Mouse (Mus musculus): ENCODE results near the gene Cep170b. TPM values are rescaled to one million over a fixed set of nuclear protein-coding genes. Genes with fewer than 3 reads are reported as not detected.

The Cep170b gene
- total RNA-seq, 2 experiments from 2014 or later, result 192 to 208 TPM

DNA sequence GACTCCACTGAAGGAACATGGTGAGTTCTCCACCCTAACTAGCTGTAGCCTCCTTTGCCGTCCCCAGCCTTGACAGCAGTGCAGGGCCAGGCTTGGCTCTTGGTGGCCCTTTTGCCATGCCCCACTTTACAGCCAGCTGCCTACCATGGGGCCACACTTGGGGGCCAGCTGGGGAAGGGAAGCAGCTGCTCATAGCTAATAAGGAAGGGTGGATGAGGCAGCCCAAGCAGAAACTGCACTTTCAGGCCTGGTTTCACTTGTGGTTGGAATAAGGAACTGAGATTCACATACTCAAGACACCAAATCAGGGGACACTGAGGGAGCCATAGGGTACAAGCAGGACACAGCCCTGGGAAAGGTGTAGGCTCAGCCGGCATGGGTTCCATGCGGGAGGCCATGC, 41.8 kb downstream of the Cep170b start:
- no peak for DNase-seq (ENCODE audit: low spot score in 2 of 2)

DNA sequence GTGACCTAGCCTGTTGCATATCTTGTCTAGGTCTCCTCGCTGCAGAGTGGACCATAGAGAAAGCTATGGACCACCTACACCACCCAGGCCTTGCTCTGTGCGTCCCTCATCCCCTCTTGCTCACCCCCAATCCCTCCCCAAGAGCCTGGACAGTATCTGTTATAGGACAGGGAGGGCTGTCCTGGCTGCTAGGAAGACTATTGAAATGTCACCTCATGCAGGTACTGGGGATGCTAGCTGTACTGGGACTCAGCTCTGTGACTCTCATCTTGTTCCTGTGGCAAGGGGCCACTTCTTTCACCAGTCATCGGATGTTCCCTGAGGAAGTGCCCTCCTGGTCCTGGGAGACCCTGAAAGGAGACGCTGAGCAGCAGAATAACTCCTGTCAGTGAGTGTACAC, 42.9 kb downstream of the Cep170b start:
- no peak for DNase-seq (ENCODE audit: low spot score in 2 of 2)

GRCm38 (mm10) chr12:112764141-112764540, 43.9 kb downstream of the Cep170b start:
- DNase-seq (ENCODE audit: low spot score in 2 of 2), result no peak

DNA sequence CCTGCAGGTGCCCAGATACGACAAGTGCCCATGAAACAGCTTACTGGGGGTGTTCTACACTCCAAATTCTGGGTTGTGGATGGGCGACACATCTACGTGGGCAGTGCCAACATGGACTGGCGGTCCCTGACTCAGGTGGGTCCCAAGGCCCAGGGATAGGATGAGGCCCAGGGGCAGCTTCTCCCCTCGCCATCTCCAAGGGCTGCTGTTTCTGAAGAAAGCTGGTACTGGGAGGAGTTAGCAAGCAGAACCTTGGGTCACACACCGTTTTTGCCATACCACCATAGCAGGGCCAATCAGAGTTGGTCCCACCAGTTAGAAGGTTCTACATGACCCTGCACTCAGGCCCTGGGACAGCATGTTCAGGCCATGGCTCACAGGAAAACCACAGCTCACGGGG, 44.7 kb downstream of the Cep170b start:
- DNase-seq (ENCODE audit: low spot score in 2 of 2), result no peak

DNA sequence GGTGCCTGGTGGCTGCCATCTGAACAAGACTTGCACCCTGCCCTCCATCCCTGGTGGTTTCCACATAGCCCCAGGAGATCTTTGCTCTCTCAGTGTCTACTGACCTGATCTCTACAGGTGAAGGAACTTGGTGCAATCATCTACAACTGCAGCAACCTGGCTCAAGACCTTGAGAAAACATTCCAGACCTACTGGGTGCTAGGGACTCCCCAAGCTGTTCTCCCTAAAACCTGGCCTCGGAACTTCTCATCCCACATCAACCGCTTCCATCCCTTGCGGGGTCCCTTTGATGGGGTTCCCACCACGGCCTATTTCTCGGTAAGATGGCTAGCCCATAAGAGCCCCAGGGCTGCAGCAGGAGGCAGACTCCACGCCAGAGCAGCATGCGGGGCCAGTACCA, 46.3 kb downstream of the Cep170b start:
- DNase-seq (ENCODE audit: low spot score in 2 of 2), result no peak

- peak in 1 of 2 experiments; percentile 44 for DNase-seq (ENCODE audit: low spot score in 2 of 2)
These were observed 47.0 kb downstream of the Cep170b start for GRCm38 (mm10) chr12:112767036-112767890.

DNA sequence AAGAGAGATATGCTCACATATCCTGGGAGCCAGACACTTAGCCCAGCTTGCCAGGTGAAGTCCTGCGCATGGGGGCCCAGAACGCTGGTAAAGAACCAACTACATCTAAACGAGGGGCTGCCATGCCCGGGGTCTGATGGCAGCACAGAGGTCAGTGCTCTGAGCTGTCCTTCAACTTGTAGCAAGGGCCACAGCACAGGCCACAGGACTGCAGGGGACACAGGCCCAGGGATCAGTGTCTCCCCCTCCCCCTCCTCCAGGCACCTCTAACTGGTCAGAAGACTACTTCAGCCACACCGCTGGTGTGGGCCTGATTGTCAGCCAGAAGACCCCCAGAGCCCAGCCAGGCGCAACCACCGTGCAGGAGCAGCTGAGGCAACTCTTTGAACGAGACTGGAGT, 47.9 kb downstream of the Cep170b start:
- DNase-seq (ENCODE audit: low spot score in 2 of 2), result no peak

DNA sequence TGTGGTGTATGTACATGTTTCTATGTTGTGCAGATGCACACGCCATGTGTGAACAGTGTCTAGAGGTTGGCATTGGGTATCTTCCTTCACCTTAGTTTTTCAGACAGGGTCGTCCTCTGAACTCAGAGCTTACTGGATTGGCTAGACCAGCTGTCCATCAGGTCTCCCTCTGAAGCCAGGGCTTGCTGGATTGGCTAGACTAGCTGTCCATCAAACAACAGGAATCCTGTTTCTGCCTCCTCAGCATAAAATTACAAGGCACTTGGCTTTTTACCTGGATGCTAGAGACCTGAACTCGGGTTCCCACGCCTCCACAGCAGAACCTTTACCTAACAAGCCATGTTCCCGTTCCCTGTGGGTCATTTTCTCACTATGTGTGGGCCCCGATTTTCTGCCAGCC, 48.8 kb downstream of the Cep170b start:
- no peak for DNase-seq (ENCODE audit: low spot score in 2 of 2)

DNA sequence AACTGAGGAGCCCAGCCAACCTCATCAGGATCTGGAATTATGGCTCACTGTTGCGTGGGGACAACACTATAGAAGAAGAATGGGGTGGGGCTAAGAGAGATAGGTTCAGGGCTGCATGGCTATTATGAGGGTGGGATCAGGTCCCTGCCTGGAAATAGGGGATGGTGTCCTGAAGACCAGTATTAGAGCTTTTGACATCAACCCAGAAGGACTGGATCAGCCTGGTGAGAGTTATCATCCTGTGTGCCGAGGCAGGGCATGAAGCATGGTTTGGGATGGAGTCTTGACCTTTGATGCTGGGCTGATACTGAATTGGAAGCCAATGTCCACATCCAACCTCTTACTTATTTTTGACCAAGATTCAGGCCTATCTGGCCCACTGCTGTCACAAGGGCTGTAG, 49.5 kb downstream of the Cep170b start:
- no peak for DNase-seq (ENCODE audit: low spot score in 2 of 2)

GRCm38 (mm10) chr12:112770396-112770795, 50.1 kb downstream of the Cep170b start:
- no peak for DNase-seq (ENCODE audit: low spot score in 2 of 2)

DNA sequence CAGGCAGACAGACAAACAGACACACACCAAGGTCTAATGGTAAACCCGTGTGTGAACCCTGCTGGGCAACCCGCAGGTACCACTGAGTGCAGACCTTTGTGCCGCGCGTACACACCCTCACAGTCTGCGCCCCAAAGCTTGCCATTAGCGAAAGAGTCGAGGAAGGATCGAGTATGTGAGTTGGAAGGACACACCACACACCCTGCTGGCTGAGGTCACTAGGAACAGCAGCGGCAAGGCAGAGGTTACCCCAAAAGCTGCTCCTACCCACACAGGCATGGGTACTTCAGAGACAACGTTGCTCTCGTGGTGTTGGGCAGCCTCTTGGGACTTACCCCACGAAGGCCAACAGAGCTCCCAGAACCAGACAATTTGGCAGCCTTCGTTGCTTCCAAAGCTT, 52.1 kb downstream of the Cep170b start:
- no peak for DNase-seq (ENCODE audit: low spot score in 2 of 2)

- no peak for DNase-seq (ENCODE audit: low spot score in 2 of 2)
These were observed 53.1 kb downstream of the Cep170b start for GRCm38 (mm10) chr12:112773366-112773765.

DNA sequence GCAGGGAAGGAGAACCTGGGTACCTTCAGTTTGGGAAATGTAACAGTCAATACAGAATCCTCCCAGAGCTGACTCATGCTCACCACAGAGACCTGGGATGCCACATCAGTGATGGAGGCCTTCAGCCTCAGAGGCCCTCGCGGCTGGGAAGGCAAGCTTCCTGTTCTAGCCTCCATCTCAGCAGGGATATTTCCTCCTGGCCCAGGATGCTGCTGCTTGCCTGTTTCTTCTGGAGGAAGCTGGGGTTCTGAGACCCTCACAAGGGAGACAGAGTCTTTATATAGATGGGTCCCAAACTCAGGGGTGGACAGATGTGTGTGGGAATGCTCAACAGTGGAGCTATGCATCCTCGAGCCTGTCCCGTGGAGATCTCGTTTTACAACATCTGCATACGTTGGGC, 53.8 kb downstream of the Cep170b start:
- no peak for DNase-seq (ENCODE audit: low spot score in 2 of 2)

DNA sequence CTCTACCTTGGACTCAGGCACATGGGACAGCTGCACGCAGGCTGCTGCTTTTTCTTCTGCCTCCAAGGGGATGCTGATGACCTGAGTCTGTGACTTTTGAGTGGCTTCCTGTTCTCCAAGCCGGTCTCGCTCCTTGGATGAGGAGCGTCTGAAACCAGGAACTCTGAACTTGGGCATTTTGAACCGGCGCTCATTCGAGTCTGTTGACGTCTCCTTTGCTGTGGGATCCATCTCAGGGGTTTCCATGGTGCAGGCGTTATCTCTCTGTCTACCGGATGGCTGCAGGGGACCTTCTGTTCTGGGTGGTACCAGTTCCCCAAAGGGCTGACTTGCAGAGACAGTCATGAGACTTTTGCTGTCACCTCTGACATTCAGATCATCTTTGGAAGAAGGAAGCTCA, 54.2 kb downstream of the Cep170b start:
- DNase-seq (ENCODE audit: low spot score in 2 of 2), result no peak

DNA sequence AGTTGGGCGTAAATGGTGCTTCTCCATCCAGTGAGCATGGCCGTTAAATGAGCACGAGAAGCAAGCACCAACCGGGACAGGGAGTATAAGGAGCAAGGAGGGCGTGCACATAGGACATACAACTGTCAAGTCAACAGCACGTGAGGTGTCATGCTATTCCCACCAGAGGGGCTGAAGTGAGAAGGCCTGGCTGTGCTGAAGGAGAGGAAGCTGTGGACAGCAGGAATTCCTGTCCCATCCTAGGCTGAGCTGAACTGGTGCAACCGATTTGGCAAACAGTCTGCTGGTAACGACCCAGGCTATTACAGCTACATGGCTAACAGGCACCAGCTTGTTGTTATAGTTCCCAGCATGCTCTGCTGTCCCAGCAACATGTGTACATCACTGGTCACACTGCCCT, 70.8 kb downstream of the Cep170b start:
- no peak for DNase-seq (ENCODE audit: low spot score in 2 of 2)

GRCm38 (mm10) chr12:112793601-112794355, 73.5 kb downstream of the Cep170b start:
- no peak for DNase-seq (ENCODE audit: low spot score in 2 of 2)

DNA sequence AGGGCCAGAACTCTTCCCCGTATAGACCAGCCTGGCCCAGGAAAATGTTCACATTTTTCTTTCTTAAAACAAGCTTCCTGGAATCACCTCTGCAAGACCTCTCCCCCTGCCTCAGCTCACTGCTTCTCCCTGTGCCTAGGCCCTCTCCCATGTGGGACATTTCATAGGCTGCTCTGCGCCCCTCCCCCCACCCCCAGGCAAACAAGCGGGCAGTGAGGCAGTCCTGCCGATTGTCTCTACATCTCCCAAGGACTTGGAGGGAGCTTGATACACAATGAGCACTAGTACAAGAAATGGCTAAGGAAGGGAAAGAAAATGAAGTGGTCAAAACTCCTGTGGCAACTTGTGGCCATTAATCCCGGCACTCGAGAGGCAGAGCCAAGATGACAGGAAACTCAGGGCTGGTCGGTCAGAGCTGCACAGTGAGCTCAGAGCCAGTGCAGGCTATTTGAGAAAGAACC, 74.1 kb downstream of the Cep170b start:
- no peak for DNase-seq (ENCODE audit: low spot score in 2 of 2)

GRCm38 (mm10) chr12:112794998-112795397, 74.7 kb downstream of the Cep170b start:
- DNase-seq (ENCODE audit: low spot score in 2 of 2), result no peak

DNA sequence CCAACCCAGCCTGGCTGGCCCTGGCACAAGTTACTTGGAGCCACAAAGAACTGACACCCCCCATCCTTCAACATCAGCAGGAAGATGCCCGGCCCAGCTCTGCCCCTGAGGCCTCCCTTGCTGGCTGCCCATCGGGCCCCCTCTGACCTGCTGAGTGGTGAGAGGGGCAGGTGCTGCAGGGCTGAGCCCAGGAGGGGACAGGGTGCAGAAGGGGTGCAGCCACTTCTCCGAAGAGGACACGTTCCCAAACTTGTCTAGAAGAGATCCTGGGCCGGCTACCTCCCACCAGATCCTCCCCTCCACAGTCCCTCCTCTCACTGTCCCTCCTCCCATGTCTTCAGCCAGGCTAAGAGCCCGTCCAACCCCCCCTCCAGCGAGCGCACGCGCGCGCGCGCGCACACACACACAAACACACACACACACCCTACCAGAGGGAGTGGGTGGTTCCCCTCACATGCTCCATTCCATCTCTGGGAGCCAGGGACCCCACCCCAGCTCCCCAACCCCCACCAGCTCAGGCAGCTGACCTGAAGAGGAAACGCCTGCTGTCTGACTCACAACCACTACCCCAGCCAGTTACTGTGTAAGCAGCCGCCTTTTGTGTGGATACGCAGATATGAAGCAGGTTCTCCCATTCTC, 75.3 kb downstream of the Cep170b start:
- no peak for DNase-seq (ENCODE audit: low spot score in 2 of 2)

All from layer of hippocampus, adult 18-20 months (tissue).